Mouse (Mus musculus): ENCODE data around the gene Tmc5. TPM values are rescaled to one million over a fixed set of nuclear protein-coding genes. Genes with fewer than 3 reads are reported as not detected.

Tmc5 gene
- polyA plus RNA-seq, 1 experiment from 2014 or later: 0.27 TPM

GRCm38 (mm10) chr7:118627550-118628298 is 30.6 kb downstream of the Tmc5 start:
- Histone ChIP-seq H3K27ac (ENCODE audit: low read length) (no peak overlapping the region), H3K9ac (replicated peaks; ENCODE audit: low read length) (no peak overlapping the region), H3K4me2 (replicated peaks; ENCODE audit: low read depth, low read length) (no peak overlapping the region), H3K36me3 (ENCODE audit: insufficient read depth, low read length) (no peaks in the 10 kb centered on the region), H3K9me3 (ENCODE audit: low read length) (no peaks in the 10 kb centered on the region), H3K4me3 (ENCODE audit: low read length) (no peak overlapping the region), H3K27me3 (ENCODE audit: insufficient read depth, low read length) (no peaks in the 10 kb centered on the region), H3K4me1 (ENCODE audit: insufficient read depth, low read length) (peaks cover 4% of the 10 kb centered on the region; the same call in 1 of the 2 replicates)
- ATAC-seq (ENCODE audit: low FRiP score, low TSS enrichment): 0 out of 2 replicates have a peak, but pooled peaks have one; percentile 57
- WGBS: 72% methylated on average over 13 of the region's 13 CpGs

GRCm38 (mm10) chr7:118633094-118633493 is 36.0 kb downstream of the Tmc5 start:
- 82% methylated on average over 9 of the region's 9 CpGs for WGBS
- H3K36me3 ChIP-seq (ENCODE audit: insufficient read depth, low read length): no peaks in the 10 kb centered on the region
- ATAC-seq (ENCODE audit: low FRiP score, low TSS enrichment): no peak
- H3K9me3 ChIP-seq (ENCODE audit: low read length): no peaks in the 10 kb centered on the region
- H3K4me3 ChIP-seq (ENCODE audit: low read length): no peak overlapping the region
- H3K9ac ChIP-seq (replicated peaks; ENCODE audit: low read length): no peak overlapping the region
- H3K4me2 ChIP-seq (replicated peaks; ENCODE audit: low read depth, low read length): no peak overlapping the region
- no peak overlapping the region for H3K27ac ChIP-seq (ENCODE audit: low read length)
- H3K4me1 ChIP-seq (ENCODE audit: insufficient read depth, low read length): no peaks in the 10 kb centered on the region
- no peaks in the 10 kb centered on the region for H3K27me3 ChIP-seq (ENCODE audit: insufficient read depth, low read length)

GRCm38 (mm10) chr7:118633951-118634350 is 36.9 kb downstream of the Tmc5 start:
- H3K27me3 ChIP-seq (ENCODE audit: insufficient read depth, low read length): no peaks in the 10 kb centered on the region
- no peak overlapping the region for H3K9ac ChIP-seq (replicated peaks; ENCODE audit: low read length)
- H3K27ac ChIP-seq (ENCODE audit: low read length): no peak overlapping the region
- ATAC-seq (ENCODE audit: low FRiP score, low TSS enrichment): no peak
- H3K9me3 ChIP-seq (ENCODE audit: low read length): no peaks in the 10 kb centered on the region
- WGBS: 87% methylated on average over 7 of the region's 7 CpGs
- H3K36me3 ChIP-seq (ENCODE audit: insufficient read depth, low read length): no peaks in the 10 kb centered on the region
- no peaks in the 10 kb centered on the region for H3K4me1 ChIP-seq (ENCODE audit: insufficient read depth, low read length)
- H3K4me3 ChIP-seq (ENCODE audit: low read length): no peak overlapping the region
- no peak overlapping the region for H3K4me2 ChIP-seq (replicated peaks; ENCODE audit: low read depth, low read length)

- H3K4me2 ChIP-seq (replicated peaks; ENCODE audit: low read depth, low read length): no peak overlapping the region
- no peaks in the 10 kb centered on the region for H3K27me3 ChIP-seq (ENCODE audit: insufficient read depth, low read length)
- H3K9me3 ChIP-seq (ENCODE audit: low read length): 0 out of 2 replicates have a peak, but pooled peaks cover 3% of the 10 kb centered on the region
- no peak for ATAC-seq (ENCODE audit: low FRiP score, low TSS enrichment)
- H3K9ac ChIP-seq (replicated peaks; ENCODE audit: low read length): no peak overlapping the region
- H3K27ac ChIP-seq (ENCODE audit: low read length): no peak overlapping the region
- H3K4me1 ChIP-seq (ENCODE audit: insufficient read depth, low read length): no peaks in the 10 kb centered on the region
- H3K36me3 ChIP-seq (ENCODE audit: insufficient read depth, low read length): no peaks in the 10 kb centered on the region
- WGBS: 65% methylated on average over 4 of the region's 4 CpGs
- H3K4me3 ChIP-seq (ENCODE audit: low read length): no peak overlapping the region
These were observed 40.4 kb downstream of the Tmc5 start for GRCm38 (mm10) chr7:118637466-118637865.

GRCm38 (mm10) chr7:118646237-118646636 is 49.1 kb downstream of the Tmc5 start:
- Histone ChIP-seq H3K9ac (replicated peaks; ENCODE audit: low read length) (no peak overlapping the region), H3K27me3 (ENCODE audit: insufficient read depth, low read length) (no peaks in the 10 kb centered on the region)
- 80% methylated on average over 1 of the region's 1 CpGs for WGBS

GRCm38 (mm10) chr7:118649328-118649727 is 52.2 kb downstream of the Tmc5 start:
- 84% methylated on average over 7 of the region's 7 CpGs for WGBS
- no peak overlapping the region for H3K4me3 ChIP-seq (ENCODE audit: low read length)
- H3K9ac ChIP-seq (replicated peaks; ENCODE audit: low read length): no peak overlapping the region
- H3K4me2 ChIP-seq (replicated peaks; ENCODE audit: low read depth, low read length): no peak overlapping the region
- H3K27ac ChIP-seq (ENCODE audit: low read length): no peak overlapping the region
- no peaks in the 10 kb centered on the region for H3K9me3 ChIP-seq (ENCODE audit: low read length)
- H3K36me3 ChIP-seq (ENCODE audit: insufficient read depth, low read length): no peaks in the 10 kb centered on the region
- no peaks in the 10 kb centered on the region for H3K4me1 ChIP-seq (ENCODE audit: insufficient read depth, low read length)
- H3K27me3 ChIP-seq (ENCODE audit: insufficient read depth, low read length): no peaks in the 10 kb centered on the region
- ATAC-seq (ENCODE audit: low FRiP score, low TSS enrichment): no peak

More at GRCm38 (mm10) chr7:118646237-118646636, 49.1 kb downstream of the Tmc5 start:
- no peak overlapping the region for H3K27ac ChIP-seq (ENCODE audit: low read length)
- ATAC-seq (ENCODE audit: low FRiP score, low TSS enrichment): no peak
- H3K4me1 ChIP-seq (ENCODE audit: insufficient read depth, low read length): no peaks in the 10 kb centered on the region
- no peak overlapping the region for H3K4me2 ChIP-seq (replicated peaks; ENCODE audit: low read depth, low read length)
- 0 out of 2 replicates have a peak, but pooled peaks cover 3% of the 10 kb centered on the region for H3K9me3 ChIP-seq (ENCODE audit: low read length)
- H3K4me3 ChIP-seq (ENCODE audit: low read length): no peak overlapping the region
- no peaks in the 10 kb centered on the region for H3K36me3 ChIP-seq (ENCODE audit: insufficient read depth, low read length)

GRCm38 (mm10) chr7:118650119-118650518 is 53.0 kb downstream of the Tmc5 start:
- Histone ChIP-seq H3K4me2 (replicated peaks; ENCODE audit: low read depth, low read length) (no peak overlapping the region), H3K27ac (ENCODE audit: low read length) (no peak overlapping the region), H3K36me3 (ENCODE audit: insufficient read depth, low read length) (no peaks in the 10 kb centered on the region), H3K27me3 (ENCODE audit: insufficient read depth, low read length) (no peaks in the 10 kb centered on the region), H3K9me3 (ENCODE audit: low read length) (no peaks in the 10 kb centered on the region), H3K4me1 (ENCODE audit: insufficient read depth, low read length) (no peaks in the 10 kb centered on the region), H3K4me3 (ENCODE audit: low read length) (no peak overlapping the region), H3K9ac (replicated peaks; ENCODE audit: low read length) (no peak overlapping the region)
- 84% methylated on average over 4 of the region's 4 CpGs for WGBS
- ATAC-seq (ENCODE audit: low FRiP score, low TSS enrichment): no peak

GRCm38 (mm10) chr7:118650891-118651290 is 53.8 kb downstream of the Tmc5 start:
- Histone ChIP-seq H3K9ac (replicated peaks; ENCODE audit: low read length) (no peak overlapping the region), H3K4me3 (ENCODE audit: low read length) (no peak overlapping the region), H3K9me3 (ENCODE audit: low read length) (no peaks in the 10 kb centered on the region), H3K36me3 (ENCODE audit: insufficient read depth, low read length) (no peaks in the 10 kb centered on the region), H3K27me3 (ENCODE audit: insufficient read depth, low read length) (no peaks in the 10 kb centered on the region), H3K4me2 (replicated peaks; ENCODE audit: low read depth, low read length) (no peak overlapping the region), H3K4me1 (ENCODE audit: insufficient read depth, low read length) (no peaks in the 10 kb centered on the region), H3K27ac (ENCODE audit: low read length) (no peak overlapping the region)
- WGBS: 91% methylated on average over 1 of the region's 1 CpGs
- no peak for ATAC-seq (ENCODE audit: low FRiP score, low TSS enrichment)

- no peaks in the 10 kb centered on the region for H3K36me3 ChIP-seq (ENCODE audit: insufficient read depth, low read length)
- no peak overlapping the region for H3K4me2 ChIP-seq (replicated peaks; ENCODE audit: low read depth, low read length)
- no peaks in the 10 kb centered on the region for H3K4me1 ChIP-seq (ENCODE audit: insufficient read depth, low read length)
- H3K9ac ChIP-seq (replicated peaks; ENCODE audit: low read length): no peak overlapping the region
- ATAC-seq (ENCODE audit: low FRiP score, low TSS enrichment): no peak
- H3K4me3 ChIP-seq (ENCODE audit: low read length): no peak overlapping the region
- no peaks in the 10 kb centered on the region for H3K9me3 ChIP-seq (ENCODE audit: low read length)
- 78% methylated on average over 6 of the region's 6 CpGs for WGBS
- no peak overlapping the region for H3K27ac ChIP-seq (ENCODE audit: low read length)
- H3K27me3 ChIP-seq (ENCODE audit: insufficient read depth, low read length): no peaks in the 10 kb centered on the region
These were observed 55.6 kb downstream of the Tmc5 start for GRCm38 (mm10) chr7:118652572-118653295.

GRCm38 (mm10) chr7:118656730-118657129 is 59.6 kb downstream of the Tmc5 start:
- no peak overlapping the region for H3K4me3 ChIP-seq (ENCODE audit: low read length)
- H3K27me3 ChIP-seq (ENCODE audit: insufficient read depth, low read length): no peaks in the 10 kb centered on the region
- no peaks in the 10 kb centered on the region for H3K4me1 ChIP-seq (ENCODE audit: insufficient read depth, low read length)
- H3K4me2 ChIP-seq (replicated peaks; ENCODE audit: low read depth, low read length): no peak overlapping the region
- no peaks in the 10 kb centered on the region for H3K36me3 ChIP-seq (ENCODE audit: insufficient read depth, low read length)
- no peaks in the 10 kb centered on the region for H3K9me3 ChIP-seq (ENCODE audit: low read length)
- H3K27ac ChIP-seq (ENCODE audit: low read length): no peak overlapping the region
- no peak overlapping the region for H3K9ac ChIP-seq (replicated peaks; ENCODE audit: low read length)
- peak; percentile 74 for ATAC-seq (ENCODE audit: low FRiP score, low TSS enrichment)
- WGBS: 25% methylated on average over 6 of the region's 6 CpGs
